Mouse (Mus musculus) activated CD4-positive, CD25-positive, alpha-beta regulatory T cell, adult 4 months (primary cell): Measurements from ENCODE around the gene Dync1h1. TPM values are rescaled to one million over a fixed set of nuclear protein-coding genes. Genes with fewer than 3 reads are reported as not detected.
A peak's percentile ranks its signal among the peaks of the same experiment; 100 is the strongest.

ENCODE experiments used
- ATAC-seq: one replicate; pipeline ENCODE4 v1.8.0; 2017
- polyA plus RNA-seq, 2 experiments: library from polyadenylated mRNA; unstranded; fragments of 100-300 nt; shearing (Covaris generic); gene quantifications; one replicate each; pipeline ENCODE4 v1.2.1; 2017

Gene Dync1h1
- 10 to 100 TPM; 26.9 to 37.5 TPM for polyA plus RNA-seq

DNA sequence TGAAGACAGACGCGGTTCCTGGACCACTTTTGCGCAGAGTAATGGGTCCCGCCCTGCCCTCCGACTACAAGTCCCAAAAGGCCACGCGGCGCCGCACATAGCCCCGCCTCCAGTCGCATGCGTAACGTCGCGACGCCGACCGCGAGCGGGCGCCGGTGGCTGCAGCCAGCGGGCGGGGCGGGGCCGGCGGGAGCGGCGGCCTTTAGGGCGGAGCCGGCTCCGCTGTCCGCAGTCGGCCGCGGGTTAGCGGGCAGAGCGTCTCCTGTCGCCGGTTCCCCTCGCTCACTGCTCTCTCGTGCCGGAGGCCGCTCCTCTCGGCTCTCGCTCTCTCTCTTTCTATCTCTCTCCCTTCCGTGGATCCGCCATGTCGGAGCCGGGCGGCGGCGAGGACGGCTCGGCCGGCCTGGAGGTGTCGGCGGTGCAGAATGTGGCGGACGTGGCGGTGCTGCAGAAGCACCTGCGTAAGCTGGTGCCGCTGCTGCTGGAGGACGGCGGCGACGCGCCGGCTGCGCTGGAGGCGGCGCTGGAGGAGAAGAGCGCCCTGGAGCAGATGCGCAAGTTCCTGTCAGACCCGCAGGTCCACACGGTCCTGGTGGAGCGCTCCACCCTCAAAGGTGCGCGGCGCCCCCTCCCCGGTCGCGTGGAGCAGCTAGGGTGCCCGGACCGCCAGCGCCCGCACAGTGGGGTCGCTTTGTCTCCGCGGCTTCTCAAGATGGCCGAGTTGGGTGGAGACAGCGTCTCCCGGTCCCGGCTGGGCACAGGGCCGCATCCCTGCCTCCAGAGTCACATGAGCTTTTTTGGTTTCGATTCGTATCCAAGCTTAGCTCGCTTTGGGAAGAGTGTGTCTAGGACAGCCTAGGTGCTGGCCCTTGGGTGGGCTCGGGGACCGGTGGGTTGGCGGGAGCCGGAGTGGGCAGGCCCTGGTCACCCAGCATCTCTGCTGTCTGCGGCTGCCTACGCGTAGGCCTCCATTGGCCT lies at the start of gene Dync1h1:
Dync1h1 (plus strand) TSS at position 212 of the 978 bp plus-strand sequence.
- ATAC-seq, result peak; percentile 96

DNA sequence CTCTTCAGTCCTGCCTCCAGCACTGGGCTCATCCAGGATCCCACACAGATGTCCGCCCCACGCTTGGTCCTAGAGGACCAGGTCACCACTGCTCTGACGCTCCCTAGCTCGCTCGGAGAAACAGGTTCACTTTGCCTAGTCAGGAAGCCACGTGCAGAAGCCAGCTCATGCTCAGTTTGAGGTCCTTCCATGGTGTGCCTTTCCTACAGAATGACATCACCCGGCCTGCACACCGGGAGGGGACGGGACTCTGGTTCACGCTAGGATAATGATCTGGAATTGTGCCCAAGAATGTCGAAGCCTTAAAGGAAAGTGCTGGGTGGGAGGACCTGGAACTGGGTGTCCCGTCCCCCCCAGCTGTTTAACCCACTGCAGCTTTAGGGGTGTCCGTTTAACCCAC lies 49.1 kb upstream of the Dync1h1 start:
- ATAC-seq, result no peak

DNA sequence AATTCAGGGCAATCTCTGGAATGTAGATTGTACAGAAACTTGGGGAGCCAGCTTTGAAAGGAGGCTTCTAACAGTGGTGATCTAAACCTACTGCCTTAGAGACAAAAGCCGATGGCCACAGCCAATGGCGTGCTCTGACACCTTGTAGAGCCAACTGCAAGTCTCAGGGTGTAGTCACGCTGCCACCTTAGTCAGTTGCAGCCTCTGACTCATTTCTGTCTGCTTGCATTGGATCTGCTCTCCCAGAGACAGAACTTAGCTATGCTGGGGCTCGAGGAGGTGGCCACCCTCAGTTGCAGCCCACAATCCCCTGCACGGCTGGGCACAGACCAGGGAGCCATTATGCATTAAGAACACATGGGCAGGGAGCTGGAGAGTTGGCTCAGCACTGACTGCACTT lies 47.9 kb upstream of the Dync1h1 start:
- ATAC-seq, result no peak

DNA sequence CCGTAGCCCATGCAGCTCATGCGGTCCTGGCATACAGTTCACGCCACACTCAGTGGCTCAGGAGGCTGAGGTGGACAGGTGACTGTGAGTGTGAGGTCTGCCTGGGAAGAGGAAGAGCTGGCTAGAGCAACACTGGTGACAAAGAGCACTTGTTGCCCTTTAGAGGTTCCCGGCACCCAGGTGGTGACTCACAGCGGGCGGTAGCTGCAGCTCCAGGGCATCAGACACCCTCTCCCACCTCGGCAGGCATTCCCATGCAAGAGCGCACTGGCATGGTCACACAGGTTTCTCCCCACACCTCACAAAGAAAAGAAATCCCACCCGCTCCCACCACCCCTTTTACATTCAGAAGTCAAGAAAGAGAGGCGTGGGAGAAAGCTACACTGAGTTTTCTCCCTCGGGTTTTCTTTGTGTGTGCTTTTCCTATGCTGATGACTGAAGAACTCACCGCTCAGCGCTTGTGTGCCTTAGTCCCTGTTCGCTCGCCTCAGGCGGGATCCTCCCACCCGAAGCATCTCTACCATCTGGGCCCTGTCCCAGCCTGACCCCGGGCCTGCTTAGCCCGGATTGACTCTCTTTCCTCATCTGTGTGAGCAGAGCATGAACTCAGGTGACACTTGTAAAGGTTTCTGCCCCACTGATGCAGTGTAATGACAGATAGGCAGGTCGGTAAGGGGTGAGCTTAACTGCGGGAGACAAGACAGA lies 45.6 kb upstream of the Dync1h1 start:
- ATAC-seq, result no peak

DNA sequence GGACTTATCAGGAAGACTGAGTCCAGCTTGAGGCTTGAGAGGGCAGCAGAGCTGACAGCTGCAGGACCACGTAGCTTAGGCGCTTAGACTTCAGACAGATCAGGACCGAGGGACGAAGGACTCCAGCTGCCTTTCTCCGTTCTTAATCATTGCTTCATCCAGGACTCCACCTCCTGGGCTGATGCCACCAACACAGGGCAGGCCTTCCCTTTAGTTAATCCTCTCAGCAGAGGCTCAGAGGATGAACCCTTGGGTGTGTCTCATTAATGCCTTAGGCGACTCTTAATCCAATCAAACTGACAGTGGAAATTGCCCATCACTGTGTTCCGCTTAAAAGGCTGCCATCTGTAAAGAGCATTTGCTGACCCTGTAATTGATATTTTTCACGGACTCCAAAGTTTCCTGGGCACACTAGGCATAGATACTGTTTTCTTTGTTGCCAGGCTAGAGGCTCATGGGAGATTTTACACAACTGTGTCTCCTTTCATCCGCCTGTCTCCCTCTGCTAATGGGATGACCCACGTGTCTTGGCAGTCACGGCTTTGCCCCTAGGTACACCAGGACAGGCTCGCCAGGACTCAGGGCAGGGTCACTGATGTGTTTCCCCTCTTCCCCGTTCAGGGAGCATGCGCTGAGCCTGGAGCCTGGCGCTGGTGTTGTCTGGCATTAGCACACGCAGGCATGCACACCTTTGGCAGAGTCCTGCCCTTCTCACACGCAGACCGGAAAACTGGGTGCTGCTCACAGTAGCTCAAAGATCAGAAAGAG lies 44.2 kb upstream of the Dync1h1 start:
- ATAC-seq, result no peak

DNA sequence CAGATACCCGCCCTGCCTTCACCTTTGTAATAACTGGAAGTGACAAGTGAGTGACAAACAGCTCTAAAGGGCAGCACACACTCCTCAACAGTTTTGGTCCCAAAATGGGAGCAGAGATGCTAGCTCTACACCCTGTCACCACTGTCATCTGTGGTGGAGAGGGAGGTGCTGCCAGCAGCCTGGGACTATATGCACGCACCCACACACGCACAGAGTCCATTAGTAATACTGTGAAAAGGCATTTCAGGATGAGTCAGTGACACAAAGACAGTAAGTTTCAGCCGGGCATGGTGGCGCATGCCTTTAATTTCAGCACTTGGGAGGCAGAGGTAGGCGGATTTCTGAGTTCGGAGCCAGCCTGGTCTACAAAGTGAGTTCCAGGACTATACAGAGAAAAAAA lies 43.1 kb upstream of the Dync1h1 start:
- no peak for ATAC-seq

DNA sequence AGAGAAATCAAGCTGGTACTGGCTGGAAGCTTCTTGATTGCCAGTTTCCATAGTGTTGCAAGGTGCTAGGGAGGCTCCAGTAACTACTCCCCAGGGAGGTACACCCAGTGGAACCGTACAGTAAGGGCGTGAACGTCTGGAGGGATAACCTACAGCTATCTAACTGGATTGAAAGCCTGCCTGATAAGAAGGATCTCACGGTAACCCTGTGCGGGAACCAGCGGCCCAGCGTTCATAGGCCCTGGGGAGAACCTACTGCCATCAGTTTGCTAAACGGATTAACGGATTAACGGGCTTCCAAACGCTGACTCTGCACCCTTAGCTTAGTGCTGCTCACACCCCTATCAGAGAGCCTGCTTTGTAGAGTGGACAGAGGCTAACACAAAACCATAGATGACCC lies 37.9 kb upstream of the Dync1h1 start:
- ATAC-seq, result no peak

DNA sequence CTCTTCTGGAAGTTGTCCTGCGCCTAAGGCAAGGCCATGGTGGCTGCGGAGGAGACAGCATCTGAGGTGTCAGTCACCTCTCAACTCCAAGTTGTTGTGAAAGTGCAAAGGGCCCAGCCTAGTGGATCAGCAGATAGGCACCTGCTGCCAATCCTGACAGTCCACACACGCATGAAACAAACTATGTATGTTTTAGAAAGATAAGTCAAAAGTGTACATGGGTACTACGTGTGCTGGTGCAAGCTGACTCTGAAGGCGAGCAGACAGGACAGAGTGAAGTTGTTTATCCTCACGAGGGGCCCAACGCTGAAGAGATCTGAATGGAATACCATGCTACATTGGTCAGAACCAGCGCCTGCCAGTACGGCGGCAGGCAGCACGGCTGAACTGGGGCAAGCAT lies 36.4 kb upstream of the Dync1h1 start:
- ATAC-seq, result no peak

DNA sequence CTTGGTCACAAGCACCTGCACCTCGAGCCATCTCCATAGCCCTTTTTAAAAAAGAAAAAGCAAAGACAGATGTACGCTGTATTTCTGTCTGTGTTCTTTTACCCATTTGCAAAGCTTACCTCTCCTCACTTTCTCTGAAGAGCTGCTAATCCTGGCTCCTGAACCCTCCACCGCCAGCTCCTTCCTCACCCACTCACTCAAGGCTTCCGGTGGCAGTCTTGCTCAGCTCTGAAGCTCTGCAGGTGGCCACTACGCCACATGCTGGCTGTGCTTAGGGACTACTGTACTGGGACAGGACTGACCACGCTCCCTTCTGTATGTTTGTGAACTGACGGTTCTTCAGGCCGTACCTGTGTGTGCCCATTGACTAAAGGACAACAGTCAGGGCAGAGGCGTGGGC lies 34.9 kb upstream of the Dync1h1 start:
- no peak for ATAC-seq

DNA sequence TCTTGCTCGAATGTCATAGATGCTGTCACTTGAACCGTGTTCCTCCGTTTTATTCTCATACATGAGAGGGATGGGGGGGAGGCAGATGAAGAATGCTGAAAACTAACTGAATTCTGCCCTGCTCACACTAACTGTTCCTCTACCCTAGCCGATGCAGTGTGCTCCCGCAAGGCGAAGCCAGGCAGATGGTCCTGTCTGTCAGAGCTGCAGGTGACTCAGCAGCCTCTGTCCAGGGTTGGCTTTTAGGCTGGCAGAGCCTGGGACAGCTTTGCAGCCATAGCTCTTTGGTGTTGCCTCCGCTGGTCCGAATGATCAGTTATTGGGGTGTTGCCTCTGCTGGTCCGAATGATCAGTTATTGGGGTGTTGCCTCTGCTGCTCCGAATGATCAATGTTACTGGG lies 30.2 kb upstream of the Dync1h1 start:
- ATAC-seq, result no peak

DNA sequence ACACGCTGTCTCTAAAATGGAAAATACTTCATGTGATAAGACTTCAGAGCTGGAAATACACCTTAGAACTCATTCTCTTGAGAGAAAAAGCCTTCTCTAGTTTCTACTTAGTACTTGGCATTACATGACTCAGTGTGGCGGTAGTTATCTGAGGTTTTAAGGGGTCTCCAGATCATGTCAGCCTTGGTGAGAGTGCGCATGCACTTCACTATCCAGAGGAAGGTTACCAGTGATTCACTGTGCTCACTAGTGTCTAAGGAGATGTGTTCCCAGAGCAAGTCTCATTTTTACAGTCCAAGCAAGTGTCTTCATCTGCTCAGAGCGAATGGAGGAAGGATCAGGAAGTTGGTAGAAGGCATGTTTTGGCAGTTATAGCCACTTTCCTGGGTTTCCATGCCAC lies 28.9 kb upstream of the Dync1h1 start:
- no peak for ATAC-seq

DNA sequence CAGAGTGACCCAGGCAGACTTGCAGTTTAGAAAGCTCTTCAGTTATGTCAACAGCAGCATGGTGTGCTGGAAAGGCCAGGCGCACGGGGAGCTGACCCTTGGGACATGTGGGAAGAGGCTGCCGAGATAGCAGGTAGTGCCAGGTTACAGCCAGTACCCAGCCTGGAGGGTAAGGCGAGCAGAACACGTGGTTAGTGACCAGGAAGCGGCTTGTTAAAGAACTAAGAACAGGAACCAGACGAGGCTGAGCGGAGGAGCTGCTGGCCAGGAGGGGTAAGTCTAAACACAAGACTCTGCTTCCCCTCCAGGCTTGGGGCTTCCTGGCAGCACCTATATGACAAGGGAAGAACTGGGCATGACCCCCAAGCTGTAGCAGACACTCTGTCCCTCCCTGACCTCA lies 27.6 kb upstream of the Dync1h1 start:
- no peak for ATAC-seq

DNA sequence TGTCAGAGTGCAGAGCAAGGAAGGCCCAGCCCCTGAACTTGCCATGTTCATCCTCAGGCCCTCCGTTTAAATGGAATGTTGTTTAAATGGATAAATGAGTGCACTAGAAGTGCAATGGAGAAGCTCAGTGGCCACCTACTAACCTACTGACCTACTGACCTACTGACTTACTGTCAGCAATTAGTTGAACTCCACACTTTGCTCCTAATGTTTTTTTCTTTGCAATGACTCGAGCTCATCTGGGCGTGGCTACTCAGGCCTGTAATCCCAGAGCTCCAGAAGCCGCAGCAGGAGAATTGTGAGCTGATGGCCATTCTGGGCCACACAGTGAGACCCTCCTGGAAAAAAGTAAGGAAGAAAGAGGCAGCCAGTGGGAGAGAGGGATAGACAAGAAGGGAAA lies 25.3 kb upstream of the Dync1h1 start:
- no peak for ATAC-seq

DNA sequence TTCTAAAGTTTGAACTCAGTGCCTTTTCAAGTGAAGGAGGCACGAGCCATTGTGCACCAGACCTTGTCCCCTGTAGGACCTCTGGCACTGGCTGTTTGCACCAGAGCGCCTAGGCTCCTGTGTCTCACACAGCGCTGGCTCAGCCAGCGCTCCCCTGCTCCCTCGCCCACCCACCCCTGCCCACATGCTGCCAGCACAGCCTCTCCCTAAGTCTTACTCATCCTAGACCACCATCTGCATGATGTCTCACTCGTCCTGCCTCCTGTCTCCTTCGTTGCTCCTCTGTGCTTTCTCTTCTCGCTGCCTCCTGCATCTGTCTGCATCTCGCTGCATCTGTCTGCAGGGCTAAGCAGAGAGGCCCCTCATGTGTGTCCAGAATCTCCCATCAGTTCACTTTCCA lies 22.9 kb upstream of the Dync1h1 start:
- ATAC-seq, result no peak

DNA sequence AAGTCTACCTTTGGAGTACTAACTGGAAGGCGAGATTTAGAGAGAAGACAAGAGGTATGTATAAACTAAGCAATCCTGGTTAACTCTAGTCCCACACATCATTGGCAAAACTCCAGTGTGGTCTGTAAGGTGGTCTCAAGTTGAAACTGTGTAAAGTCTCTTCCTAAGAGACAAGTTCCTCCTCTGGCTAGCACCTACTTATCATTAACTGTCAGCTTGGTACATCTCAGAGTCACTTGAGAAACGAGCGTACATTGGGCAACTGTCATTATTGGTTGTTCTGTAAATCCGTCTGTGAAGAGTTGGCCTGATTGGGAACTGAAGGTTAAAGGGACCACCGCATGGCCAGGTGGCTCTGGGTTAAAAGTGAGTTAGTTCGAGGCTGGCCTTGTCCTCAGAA lies 12.6 kb upstream of the Dync1h1 start:
- ATAC-seq, result no peak

DNA sequence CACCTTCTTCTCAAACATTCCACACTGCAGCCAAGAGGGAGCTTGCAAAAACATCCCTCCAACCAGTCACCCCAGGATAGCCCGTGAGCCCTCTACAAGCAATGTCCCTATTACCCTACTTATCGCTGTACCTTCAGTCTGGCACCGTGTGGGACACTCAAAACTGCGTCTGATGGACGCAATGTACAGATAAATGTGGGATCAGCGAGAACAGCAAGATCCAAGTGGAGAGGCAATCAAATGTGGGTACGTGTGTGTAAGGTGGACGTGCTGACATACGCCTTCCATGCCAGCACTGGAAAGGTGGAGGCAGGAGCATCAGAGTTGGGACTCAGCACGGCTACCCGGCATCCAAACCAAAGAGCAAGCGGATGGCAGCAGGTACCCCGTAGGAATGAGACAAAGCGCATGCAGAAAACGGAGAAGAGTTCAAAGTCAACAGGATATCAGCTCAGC lies 10.4 kb upstream of the Dync1h1 start:
- ATAC-seq, result no peak

DNA sequence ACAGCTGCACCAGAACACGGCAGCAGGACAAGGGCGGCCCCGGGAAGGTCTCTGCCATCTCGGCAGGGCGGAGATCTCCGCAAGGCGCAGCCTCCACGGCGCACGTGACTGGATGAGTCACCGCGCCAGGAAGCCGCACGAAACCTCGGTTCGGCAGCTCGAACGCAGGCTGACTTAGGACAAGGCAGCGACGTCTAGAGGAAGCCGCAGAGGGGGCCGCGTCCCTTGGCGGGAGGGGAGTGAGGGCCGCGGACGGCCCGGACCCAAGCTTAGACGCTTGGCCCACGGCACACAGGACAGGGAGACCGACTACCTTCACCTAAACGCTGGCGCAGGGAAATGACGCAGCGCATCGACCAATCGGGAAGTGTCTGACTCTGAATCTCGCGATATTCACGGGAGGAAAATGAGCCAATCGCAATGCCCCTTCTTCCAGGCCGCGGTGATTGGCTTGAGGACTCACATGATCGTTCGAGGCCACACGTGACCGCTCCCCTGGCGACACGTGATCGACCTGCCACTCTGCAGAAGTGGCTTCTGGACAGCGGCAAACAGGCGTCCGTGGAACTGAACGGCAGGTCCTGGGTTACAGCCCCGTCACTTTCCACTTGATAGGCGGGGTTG lies 9.9 kb upstream of the Dync1h1 start:
- ATAC-seq, result peak; percentile 93

DNA sequence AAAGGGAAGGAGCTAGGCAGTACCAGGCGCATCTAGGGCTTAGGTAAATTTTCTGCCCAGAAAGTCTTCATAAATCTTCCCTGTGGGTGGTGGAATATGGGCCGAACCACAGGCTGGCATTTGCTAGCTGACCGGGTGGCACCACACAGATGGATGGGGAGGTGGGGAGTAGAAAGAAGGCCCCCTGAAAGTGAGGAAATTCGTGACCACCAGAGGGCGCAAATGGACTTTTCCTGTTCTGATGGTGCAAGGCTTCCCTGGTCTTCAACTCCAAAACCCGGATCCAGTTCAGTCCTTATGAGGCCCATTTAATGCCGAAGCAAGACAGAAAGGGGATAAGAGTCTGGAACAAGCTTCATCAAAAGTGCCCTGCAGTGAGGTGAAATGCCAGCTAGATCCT lies 2.7 kb upstream of the Dync1h1 start:
- ATAC-seq, result no peak

DNA sequence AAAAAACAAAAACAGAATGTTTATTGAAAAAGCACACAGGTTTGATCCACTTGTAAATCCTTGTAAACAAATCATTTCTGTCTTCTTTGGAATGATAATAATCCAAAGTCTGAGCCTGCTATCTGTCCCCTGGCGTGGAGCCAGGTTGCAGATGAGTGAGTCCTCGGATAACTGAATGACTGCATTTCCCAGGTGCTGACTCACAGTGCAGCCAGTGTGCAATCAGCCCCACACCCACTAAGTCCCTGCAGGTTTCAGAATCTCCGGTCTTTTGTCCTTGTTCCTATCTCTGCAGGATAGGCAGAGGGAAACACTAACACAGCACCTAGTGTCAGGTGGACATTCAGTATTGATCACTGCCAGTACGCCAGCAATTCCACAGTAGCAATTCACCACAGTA lies 1.5 kb upstream of the Dync1h1 start:
- ATAC-seq, result no peak

DNA sequence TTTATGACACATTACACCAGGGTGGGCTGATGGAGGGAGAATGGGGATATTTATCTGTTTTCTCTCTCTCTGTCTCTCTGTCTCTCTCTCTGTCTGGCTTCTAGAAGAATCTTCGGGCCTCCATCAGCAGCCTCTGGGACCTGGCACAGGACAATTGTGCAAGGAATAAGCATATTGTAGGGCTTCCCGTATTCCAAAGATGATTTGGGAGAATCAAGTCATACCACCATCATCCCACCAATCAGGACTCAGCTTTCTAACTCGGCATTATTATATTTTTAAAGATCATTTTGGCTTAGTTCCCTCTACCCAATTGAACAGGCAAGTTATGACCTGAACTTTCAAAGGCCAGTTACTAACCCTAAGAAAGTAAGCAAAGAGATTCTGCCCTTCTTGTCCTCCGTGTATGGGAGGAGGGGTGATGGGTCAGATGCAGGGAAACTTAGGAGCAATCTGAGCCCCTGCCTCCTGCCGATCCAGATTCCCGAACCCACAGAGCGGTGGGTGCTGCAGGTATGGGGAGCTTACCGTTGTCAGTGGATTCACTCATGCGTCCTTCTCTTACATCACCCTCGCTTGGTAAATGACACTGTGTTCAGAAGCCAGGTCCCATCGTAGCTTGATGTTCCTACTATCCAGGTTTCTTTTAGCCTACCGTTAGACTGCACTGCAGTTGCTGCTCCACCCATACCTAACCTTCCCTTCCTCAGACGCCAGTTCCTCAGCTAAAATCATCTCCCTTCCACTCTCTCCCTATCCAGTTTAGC lies 844 bp upstream of the Dync1h1 start:
- ATAC-seq, result no peak

DNA sequence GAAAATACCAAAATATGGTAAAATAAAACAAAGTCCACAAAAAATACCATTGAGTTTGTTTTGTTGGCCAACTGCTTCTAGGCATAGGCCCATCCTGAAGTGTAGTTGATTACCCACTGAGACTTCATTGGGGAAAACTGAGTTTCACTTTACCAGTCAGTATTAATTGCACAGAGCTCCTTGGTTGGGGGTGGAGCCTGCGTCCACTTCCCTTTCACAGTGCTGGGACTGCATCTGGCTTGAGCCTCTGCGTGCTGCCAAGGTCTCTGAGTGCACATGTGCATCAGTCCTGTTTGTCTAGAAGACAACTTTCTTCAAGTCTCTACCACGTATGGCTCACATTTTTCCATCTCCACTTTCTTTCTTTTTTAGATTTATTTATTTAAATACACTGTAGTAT lies 4.9 kb downstream of the Dync1h1 start:
- no peak for ATAC-seq

DNA sequence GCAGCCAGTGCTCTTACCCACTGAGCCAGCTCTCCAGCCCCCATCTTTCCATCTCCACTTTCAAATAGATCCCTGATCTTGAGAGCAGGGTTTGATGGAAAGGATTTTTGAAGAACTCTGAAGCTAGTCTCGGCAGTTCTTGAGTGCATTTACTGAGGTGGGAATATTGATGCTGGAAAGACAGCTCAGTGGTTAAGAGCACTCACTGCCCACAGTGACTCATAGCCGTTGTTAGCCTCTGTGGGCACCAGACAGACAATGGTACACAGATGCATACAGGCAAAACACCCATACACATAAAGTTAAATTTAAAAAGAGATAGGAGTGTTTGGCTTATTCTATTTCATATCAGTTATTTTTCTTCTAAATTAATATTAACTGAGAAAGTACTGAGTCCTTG lies 5.4 kb downstream of the Dync1h1 start:
- ATAC-seq, result no peak
